Mouse (Mus musculus): ENCODE data around the gene Trex1. TPM values are rescaled to one million over a fixed set of nuclear protein-coding genes. Genes with fewer than 3 reads are reported as not detected.

Trex1 gene
- total RNA-seq, 2 experiments from 2014 or later: 1.7 to 19.6 TPM

- ATAC-seq (replicated peaks; ENCODE audit: low FRiP score, poor library complexity, severe bottlenecking): no peak
These were observed 6.2 kb downstream of the Trex1 start for GRCm38 (mm10) chr9:109053366-109053765.

GRCm38 (mm10) chr9:109052490-109053260 lies 6.9 kb downstream of the Trex1 start:
- no peak for ATAC-seq (replicated peaks; ENCODE audit: low FRiP score, poor library complexity, severe bottlenecking)

GRCm38 (mm10) chr9:109051651-109052489 lies 7.7 kb downstream of the Trex1 start:
- no peak for ATAC-seq (replicated peaks; ENCODE audit: low FRiP score, poor library complexity, severe bottlenecking)

GRCm38 (mm10) chr9:109051011-109051501 lies 8.5 kb downstream of the Trex1 start:
- ATAC-seq (replicated peaks; ENCODE audit: low FRiP score, poor library complexity, severe bottlenecking): no peak

GRCm38 (mm10) chr9:109050674-109050997 lies 8.9 kb downstream of the Trex1 start:
- ATAC-seq (replicated peaks; ENCODE audit: low FRiP score, poor library complexity, severe bottlenecking): no peak

GRCm38 (mm10) chr9:109049996-109050673 lies 9.4 kb downstream of the Trex1 start:
- ATAC-seq (replicated peaks; ENCODE audit: low FRiP score, poor library complexity, severe bottlenecking): no peak

- ATAC-seq (replicated peaks; ENCODE audit: low FRiP score, poor library complexity, severe bottlenecking): no peak
These were observed 10.2 kb downstream of the Trex1 start for GRCm38 (mm10) chr9:109049316-109049715.

- peak; percentile 93 for ATAC-seq (replicated peaks; ENCODE audit: low FRiP score, poor library complexity, severe bottlenecking)
These were observed 13.2 kb downstream of the Trex1 start for GRCm38 (mm10) chr9:109046306-109046705.

GRCm38 (mm10) chr9:109041351-109041750 lies 18.2 kb downstream of the Trex1 start:
- ATAC-seq (replicated peaks; ENCODE audit: low FRiP score, poor library complexity, severe bottlenecking): no peak

- ATAC-seq (replicated peaks; ENCODE audit: low FRiP score, poor library complexity, severe bottlenecking): no peak
These were observed 18.6 kb downstream of the Trex1 start for GRCm38 (mm10) chr9:109040906-109041305.

GRCm38 (mm10) chr9:109040216-109040615 lies 19.3 kb downstream of the Trex1 start:
- no peak for ATAC-seq (replicated peaks; ENCODE audit: low FRiP score, poor library complexity, severe bottlenecking)

GRCm38 (mm10) chr9:109039681-109040080 lies 19.9 kb downstream of the Trex1 start:
- ATAC-seq (replicated peaks; ENCODE audit: low FRiP score, poor library complexity, severe bottlenecking): no peak

GRCm38 (mm10) chr9:109038901-109039364 lies 20.6 kb downstream of the Trex1 start:
- peak; percentile 35; the same call in 1 of the 2 replicates for ATAC-seq (replicated peaks; ENCODE audit: low FRiP score, poor library complexity, severe bottlenecking)

GRCm38 (mm10) chr9:109038086-109038895 lies 21.2 kb downstream of the Trex1 start, which contains the start of gene Shisa5:
Gene Shisa5, plus strand, starts transcription at chr9:109038565.
- ATAC-seq (replicated peaks; ENCODE audit: low FRiP score, poor library complexity, severe bottlenecking): no peak

GRCm38 (mm10) chr9:109032435-109032834 lies 27.1 kb downstream of the Trex1 start:
- no peak for ATAC-seq (replicated peaks; ENCODE audit: low FRiP score, poor library complexity, severe bottlenecking)

- no peak for ATAC-seq (replicated peaks; ENCODE audit: low FRiP score, poor library complexity, severe bottlenecking)
These were observed 27.8 kb downstream of the Trex1 start for GRCm38 (mm10) chr9:109031686-109032085.

- ATAC-seq (replicated peaks; ENCODE audit: low FRiP score, poor library complexity, severe bottlenecking): no peak
These were observed 28.5 kb downstream of the Trex1 start for GRCm38 (mm10) chr9:109031001-109031400.

- no peak for ATAC-seq (replicated peaks; ENCODE audit: low FRiP score, poor library complexity, severe bottlenecking)
These were observed 29.2 kb downstream of the Trex1 start for GRCm38 (mm10) chr9:109030312-109030711.

- no peak for ATAC-seq (replicated peaks; ENCODE audit: low FRiP score, poor library complexity, severe bottlenecking)
These were observed 30.6 kb downstream of the Trex1 start for GRCm38 (mm10) chr9:109028919-109029318.
